Mouse (Mus musculus): ENCODE results near the gene Tnfrsf1b.
A peak's percentile ranks its signal among the peaks of the same experiment; 100 is the strongest.

Gene Tnfrsf1b

DNA sequence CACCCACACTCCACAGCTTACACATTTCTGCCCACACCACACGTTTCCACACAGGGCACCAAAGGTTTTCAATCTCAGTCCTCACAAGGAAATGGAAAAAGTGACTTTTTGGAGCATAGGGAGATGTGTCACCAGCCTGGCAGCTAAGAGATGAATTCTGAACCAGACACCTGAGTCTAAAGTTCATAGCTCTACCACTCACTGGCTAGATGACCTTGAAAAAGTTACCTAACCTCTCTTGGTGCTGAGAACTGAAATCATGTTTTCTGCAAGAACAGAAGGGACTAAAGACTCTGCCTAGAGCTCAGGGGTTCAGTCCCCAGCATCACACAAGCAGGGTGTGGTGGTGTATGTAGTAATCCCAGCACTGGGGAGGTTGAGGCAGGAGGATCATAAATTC, 26.7 kb downstream of the Tnfrsf1b start:
- no peak for DNase-seq (ENCODE audit: low read depth, low spot score)

GRCm38 (mm10) chr4:145219240-145219985, 27.3 kb downstream of the Tnfrsf1b start:
- DNase-seq (ENCODE audit: low read depth, low spot score) = no peak

GRCm38 (mm10) chr4:145217837-145218236, 28.8 kb downstream of the Tnfrsf1b start:
- no peak for DNase-seq (ENCODE audit: low read depth, low spot score)

DNA sequence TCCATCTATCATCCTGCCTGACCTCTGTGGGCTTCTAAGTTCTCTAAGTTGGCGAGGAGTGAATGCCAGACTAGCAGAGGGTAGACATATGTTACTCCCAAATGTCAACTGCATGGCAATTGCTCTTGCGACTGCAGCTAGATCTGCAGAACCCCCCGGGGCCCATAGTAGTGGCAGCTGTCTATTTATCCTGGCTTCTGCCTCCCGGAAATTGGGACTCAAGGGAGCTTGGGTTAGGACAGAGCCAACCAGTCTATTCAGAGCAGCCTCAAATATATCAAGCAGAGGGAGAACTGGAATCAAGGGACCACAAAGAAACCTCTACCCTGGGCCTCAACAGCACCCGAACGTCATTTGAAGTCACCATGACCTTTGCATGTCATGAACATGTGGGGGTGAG, 29.6 kb downstream of the Tnfrsf1b start:
- DNase-seq (ENCODE audit: low read depth, low spot score) = no peak

DNA sequence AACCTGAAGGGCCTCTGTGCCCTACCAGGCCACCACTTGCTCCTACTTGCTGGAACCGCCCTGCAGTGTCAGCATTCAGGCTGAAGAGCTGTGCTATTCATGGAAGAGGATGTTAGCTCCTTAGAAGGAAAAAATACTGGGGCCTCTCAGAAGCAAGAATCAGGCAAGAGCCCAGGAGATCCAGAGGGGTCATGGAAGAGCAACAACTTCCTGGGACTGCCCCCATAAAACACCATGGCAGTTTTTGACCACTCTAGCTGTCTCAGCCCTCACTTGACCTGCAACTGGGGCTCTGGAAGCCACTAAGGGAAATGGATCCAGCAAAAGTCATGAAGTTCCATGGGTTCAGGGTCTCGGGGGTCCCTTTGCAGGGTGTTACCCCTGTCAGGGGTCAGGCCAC, 31.3 kb downstream of the Tnfrsf1b start:
- DNase-seq (ENCODE audit: low read depth, low spot score) = no peak

DNA sequence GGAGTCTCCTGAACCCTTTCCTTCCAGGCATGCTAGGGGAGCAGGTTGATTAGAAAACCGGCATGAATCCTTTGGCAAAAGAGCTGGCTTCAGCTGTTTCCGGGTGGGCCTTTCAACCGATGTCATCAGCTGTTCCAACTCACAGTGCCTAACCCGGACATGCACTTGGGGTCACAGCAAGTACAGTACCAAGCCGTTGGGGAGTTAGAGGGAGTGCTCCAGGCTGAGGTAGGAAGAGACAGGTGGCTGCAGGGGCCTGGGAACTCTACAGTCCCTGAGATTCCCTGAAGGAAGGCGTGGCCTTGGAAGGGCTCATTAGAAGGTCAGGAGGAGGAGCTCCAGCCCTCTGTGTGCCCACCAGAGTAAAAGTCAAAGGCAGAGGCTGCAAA, 31.9 kb downstream of the Tnfrsf1b start:
- DNase-seq (ENCODE audit: low read depth, low spot score) = no peak

- DNase-seq (ENCODE audit: low read depth, low spot score) = peak; percentile 51
Measured at GRCm38 (mm10) chr4:145213999-145214785, 32.5 kb downstream of the Tnfrsf1b start.

DNA sequence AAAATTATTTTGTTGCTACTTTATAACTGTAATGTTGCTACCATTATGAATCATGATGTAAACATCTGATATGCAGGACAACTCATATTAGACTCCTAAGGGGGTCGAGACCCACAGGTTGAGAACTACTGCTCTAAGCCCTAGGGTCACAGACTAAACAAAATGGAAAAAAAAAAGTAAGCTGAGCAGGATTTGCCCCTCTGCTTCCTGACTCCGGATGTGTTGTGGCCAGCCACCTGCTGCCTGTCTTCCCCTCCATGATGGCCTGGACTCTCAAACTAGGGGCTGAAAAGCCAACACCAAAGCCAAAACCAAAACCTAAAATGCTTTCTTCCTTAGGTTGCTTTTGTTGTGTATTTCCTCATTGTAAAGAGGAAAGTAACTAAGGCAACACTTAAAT, 35.6 kb downstream of the Tnfrsf1b start:
- no peak for DNase-seq (ENCODE audit: low read depth, low spot score)

GRCm38 (mm10) chr4:145210564-145210963, 36.1 kb downstream of the Tnfrsf1b start:
- DNase-seq (ENCODE audit: low read depth, low spot score) = no peak

GRCm38 (mm10) chr4:145209690-145210088, 37.0 kb downstream of the Tnfrsf1b start:
- no peak for DNase-seq (ENCODE audit: low read depth, low spot score)

- DNase-seq (ENCODE audit: low read depth, low spot score) = no peak
Measured at GRCm38 (mm10) chr4:145209076-145209689, 37.5 kb downstream of the Tnfrsf1b start.

DNA sequence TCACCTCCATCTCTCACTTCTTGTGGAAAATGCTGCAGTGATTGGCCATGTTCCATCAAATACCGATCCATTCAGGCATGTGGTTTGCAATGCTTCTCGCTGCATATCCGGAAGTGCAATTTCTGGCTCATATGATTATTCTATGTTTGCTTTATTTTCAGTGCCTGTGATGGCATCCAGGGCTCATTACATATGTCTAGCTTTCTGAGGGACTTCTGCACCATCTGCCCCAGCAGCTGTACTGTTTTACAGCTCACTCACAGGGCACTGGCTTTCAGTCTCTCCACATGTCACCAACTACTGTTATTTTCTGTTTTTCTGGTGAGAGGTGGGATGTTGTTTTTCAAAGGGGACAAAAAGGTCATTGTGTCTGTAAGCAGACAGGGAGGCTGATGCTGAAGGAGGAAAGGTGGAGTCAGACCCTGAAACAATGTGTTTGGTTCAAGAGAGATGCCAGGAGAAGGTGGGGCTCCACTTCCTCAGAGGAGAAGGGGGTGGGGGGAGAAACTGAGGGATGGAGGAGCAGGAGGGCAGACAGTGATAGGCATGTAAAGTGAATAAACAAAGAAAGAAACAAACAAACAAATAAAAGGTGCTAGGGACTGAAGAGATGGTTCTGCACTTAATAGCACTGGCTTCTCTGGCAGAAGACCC, 38.8 kb downstream of the Tnfrsf1b start:
- DNase-seq (ENCODE audit: low read depth, low spot score) = no peak

- no peak for DNase-seq (ENCODE audit: low read depth, low spot score)
Measured at GRCm38 (mm10) chr4:145204779-145205178, 41.9 kb downstream of the Tnfrsf1b start.

DNA sequence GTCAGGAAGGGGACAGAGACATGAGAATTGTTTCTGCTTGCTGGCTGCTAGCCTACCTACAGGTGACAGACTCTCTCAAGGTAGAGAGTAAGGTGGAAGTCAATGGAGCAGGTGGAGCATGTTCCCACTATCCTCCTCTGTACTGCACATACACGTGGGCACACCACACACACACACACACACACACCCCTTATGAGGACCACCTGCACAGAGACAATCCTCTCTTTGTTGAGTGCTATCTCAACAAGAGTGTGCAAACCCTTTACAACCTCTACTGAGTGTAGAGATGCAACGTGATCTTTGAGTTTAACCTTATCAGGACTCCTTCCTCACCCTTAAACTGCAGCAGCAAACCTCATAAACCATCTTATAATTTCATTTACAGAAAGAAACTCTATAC, 43.4 kb downstream of the Tnfrsf1b start:
- no peak for DNase-seq (ENCODE audit: low read depth, low spot score)

DNA sequence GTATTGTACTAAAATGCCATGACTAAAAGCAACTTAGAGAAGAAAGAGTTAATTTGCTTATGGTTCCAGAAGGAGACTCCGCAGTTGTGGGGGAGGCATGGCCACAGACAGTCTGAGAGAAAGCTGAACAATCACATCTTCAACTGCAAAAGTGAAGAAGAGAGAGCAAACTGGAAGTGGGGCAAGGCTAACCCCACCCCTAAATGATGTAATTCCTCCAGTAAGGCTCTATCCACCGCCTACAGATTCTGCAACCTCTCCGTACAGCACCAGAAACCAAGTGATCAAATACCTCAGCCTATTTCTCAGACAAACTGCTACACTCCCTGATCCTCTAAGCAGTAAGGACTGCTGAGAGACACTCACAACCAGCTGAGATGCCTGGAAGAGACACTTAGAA, 45.2 kb downstream of the Tnfrsf1b start:
- no peak for DNase-seq (ENCODE audit: low read depth, low spot score)

DNA sequence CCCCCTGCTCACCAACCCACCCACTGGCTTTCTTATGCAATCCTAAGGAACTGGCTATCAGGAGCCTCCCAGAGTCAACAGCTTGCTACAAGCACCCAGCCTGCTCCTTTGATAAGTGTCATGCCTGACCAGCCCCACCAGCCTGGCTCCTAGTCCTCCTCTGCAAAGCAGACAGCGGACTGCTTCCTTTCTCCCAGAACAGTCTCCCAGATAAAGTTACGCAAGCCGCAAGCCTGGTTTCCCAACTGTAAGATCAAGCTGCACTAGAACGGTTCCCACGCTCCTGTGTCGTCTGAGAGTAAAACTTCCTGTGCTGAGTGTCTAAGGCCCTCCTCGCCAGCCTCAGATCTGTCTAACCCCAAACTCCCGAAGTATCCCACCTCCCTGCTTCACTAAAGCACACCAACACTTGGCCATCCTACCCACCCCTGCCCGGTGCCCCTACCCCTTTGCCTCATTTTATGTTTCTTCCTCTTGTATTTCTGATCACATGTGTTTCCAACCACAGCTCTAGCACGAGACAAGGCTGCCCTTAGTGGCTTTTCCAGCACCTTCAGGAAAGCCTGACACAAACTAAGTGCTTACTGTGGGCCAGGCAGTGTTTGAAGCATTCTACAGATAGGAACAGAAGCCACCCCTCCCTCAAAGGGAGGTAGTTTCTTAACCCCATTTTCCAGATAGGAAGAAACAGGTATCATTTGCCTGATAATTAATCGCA, 46.5 kb downstream of the Tnfrsf1b start:
- DNase-seq (ENCODE audit: low read depth, low spot score) = no peak

GRCm38 (mm10) chr4:145196586-145196985, 50.1 kb downstream of the Tnfrsf1b start:
- DNase-seq (ENCODE audit: low read depth, low spot score) = no peak

GRCm38 (mm10) chr4:145195172-145195571, 51.5 kb downstream of the Tnfrsf1b start:
- no peak for DNase-seq (ENCODE audit: low read depth, low spot score)

GRCm38 (mm10) chr4:145194559-145195162, 52.0 kb downstream of the Tnfrsf1b start, which contains the start of gene Vps13d:
Gene Vps13d, minus strand, starts transcription at chr4:145195005.
- DNase-seq (ENCODE audit: low read depth, low spot score) = peak; percentile 85

DNA sequence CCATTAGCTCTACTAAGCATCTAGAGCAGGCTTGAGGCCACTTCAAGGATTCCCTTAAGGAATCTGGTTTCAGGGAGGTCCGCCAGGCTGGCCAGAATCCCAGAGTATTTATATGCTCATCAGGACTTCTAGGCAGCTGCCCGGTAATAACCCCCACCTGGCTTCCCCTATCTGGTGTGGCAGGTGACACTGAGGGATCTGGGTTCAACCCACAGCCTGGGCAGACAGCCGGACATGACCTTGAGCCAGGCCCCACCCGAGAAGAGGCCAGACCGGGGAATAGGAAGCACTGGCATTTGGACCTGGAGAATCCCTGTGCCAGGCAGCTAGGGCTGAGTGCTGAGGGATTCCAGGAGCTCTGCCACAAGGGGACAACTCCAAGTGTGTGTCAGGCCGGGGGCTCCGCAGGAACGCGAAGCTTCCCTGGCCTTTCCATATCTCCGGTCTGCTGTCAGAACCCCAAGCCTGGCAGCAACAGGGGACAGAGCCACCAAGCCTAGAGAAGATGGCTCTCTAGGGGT, 52.6 kb downstream of the Tnfrsf1b start:
- DNase-seq (ENCODE audit: low read depth, low spot score) = no peak

DNA sequence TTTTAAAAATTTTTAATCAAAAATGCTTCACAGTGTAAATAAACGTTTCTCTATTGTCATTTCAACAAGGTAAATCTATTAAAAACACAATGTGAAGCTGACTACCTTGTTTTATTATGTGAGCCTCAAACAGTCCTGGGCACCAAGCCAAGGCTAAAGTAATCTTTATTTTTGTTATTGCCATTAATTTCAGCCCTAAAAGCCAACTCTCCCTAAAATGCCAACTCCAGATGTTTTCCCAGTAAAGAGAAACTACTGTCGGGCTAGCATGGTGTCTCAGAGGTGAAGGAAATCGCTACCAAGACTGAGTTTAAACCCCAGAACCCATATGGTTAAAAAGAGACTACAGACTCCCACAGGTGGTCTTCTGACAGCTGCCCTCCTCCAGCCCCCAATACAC, 53.3 kb downstream of the Tnfrsf1b start:
- no peak for DNase-seq (ENCODE audit: low read depth, low spot score)

Data from retina, postnatal 7 days (tissue).